Mouse (Mus musculus) testis, postnatal 10 days (tissue): ENCODE data around the gene Lgals7.
"Not testable (repeated sequence)": the region's sequence is repeated elsewhere in the genome, so short reads cannot be mapped to it uniquely, and the experiment has no call there.

ENCODE experiments used
- DNase-seq: peaks from one replicate; pipeline ENCODE4 v3.0.0; 2021; ENCODE audit warnings: low spot score

Gene Lgals7

DNA sequence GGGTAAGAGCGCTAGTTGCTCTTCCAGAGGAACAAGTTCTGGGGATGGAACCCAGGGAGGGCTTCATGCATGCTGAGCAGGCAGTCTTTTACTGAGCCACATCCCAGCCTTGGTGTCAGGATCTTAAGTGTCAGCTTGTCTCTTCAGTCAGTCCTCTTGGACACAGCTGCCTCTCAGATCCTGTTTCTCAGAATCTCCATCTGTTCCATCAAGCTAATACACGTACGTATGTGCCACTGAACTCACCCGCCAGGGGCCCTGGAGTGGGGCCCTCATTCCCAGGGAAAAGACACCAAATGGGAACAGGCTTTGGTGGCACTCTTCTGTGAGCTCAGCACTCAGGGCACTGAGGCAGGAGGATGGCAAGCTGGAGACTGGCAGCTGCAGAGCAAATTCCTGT, 14.2 kb downstream of the Lgals7 start:
- no peak for DNase-seq

- no peak for DNase-seq
Measured at GRCm38 (mm10) chr7:28879606-28880005, 16.0 kb downstream of the Lgals7 start.

DNA sequence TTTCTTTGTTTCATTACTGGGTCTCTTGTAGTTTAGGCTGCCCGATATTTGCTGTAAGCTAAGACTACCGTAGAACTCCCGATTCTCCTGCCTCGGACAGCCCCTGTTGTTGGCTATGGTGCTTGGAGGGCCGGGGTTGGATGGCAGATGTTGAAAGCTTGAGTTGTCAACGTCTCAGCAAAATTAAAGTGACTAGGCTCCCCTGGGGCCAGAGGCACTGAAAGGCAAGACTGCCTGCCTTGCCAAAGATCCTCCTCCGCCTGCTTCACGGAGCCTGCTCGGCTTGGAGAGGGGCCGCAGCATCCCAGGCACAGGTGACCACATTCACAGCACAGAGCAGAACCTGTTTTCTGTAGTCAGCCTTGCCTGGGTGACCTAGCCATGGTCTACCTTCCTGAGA, 16.9 kb downstream of the Lgals7 start:
- no peak for DNase-seq

GRCm38 (mm10) chr7:28881199-28881598, 17.5 kb downstream of the Lgals7 start, which contains the start of gene Capn12:
Gene Capn12, plus strand, starts transcription at chr7:28881422.
- DNase-seq: no peak

DNA sequence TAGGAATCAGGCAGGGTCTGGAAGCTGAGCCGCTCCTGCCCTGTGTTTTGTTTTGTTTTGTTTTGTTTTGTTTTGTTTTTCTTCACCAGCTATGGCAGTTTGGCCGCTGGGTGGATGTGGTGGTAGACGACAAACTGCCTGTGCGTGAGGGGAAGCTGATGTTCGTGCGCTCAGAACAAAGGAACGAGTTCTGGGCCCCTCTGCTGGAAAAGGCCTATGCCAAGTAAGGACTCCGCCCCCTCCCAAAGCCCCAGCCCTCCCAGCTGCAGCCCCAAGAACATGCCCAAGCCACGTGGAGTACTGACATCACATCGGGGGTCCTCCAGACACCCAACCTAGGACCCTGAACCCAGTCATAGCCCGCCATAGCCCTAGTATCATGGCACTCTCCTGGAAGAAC, 19.4 kb downstream of the Lgals7 start:
- DNase-seq: no peak

DNA sequence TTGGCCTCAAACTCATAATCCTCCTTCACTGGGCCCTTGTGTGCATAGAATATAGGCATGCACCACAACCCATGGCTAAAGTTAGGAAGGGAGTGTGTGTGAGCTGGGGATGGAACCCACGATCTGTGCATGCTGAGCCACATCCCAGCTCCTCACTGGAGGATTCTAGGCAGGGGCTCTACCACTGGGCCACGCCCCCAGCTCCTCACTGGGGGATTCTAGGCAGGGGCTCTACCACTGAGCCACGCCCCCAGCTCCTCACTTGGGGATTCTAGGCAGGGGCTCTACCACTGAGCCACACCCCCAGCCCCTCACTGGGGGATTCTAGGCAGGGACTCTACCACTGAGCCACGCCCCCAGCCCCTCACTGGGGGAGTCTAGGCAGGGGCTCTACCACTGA, 20.1 kb downstream of the Lgals7 start:
- not testable (repeated sequence) for DNase-seq

GRCm38 (mm10) chr7:28886486-28886885, 22.8 kb downstream of the Lgals7 start:
- no peak for DNase-seq

- DNase-seq: peak; percentile 71
Measured at GRCm38 (mm10) chr7:28888701-28889161, 25.1 kb downstream of the Lgals7 start.

DNA sequence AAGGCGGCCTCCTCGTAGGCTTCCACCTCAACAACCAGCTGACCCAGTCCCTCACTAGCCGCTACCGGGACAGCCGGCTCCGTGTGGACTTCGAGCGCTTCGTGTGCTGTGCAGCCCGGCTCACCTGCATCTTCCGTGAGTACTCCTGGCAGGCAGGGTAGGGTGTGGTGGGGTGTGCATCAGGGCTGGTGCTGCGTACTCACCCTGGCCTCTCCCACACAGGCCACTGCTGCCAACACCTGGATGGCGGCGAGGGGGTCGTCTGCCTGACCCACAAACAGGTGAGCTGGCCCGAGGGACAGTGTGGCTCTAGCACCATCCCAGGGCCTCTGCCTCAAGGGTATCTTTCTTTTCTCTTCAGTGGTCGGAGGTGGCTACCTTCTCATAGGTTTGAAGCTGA, 28.9 kb downstream of the Lgals7 start:
- DNase-seq: no peak

DNA sequence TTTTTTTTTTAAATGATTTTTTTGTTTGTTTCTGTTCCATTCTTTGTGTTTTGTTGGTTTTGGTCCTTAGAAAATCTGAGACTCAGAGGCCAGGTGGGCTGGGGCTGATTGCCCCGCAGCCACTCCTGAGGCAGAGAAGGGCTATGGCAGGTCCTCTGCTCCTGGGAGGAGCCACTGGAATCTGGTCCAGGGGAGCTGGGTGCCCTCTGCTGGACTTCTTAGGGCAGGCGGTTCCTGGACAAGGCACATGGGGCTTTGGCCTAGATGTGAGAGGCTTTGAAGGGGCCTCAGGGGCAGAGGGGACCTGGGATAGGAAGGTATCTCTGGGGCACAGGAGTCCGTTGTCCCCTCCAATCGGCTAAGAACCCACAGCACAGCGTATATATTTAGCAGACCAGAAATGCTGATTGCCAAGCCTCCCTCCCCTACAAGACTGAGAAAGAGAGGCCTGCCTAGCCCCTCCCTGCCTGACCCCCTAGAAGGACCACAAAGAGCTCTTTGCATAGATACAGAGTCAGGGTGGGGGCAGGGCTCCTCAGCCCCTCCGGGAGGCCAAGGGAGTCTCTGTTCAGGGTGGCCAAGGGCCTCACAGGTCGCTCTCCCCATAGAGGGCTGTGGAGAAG, 30.1 kb downstream of the Lgals7 start:
- DNase-seq: peak; percentile 80

DNA sequence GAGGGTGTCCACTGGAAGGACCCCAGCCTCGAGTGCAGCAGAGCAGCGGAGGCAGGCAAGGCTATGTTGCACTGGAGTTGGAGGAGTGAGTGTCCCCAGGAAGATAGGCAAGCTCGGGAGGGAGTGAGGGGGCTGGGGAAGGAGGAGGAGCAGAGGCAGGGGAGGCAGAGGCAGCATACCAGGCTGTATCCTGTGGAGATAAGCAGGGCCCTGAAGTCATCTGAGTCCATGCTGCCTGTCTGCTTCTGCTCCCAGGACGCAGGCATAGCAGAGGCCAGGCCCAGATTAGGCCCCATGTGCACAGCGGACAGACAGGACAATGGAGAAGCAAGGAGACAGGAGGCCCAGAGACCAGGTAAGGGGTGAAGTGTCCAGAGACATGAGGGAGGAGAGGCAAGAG, 31.3 kb downstream of the Lgals7 start:
- DNase-seq: peak; percentile 79

DNA sequence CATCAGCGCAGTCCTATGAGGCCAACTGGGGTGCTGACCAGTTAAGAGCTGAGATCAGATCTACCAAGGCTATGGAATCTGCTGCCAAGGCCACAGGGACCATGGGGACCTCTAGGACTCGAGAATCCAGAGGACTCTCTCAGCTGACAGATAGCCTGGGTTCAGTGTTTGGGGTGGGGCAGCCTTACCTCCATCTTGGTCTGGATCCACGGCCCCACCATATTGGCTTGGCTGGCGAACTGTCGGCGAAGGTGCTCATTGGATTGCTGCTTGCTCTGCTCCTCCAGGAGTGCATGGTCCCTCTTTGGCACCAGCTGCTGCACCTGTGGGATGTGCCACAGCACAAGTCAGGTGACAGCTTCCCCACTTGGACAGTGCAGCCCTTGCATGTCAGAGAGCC, 34.0 kb downstream of the Lgals7 start:
- DNase-seq: no peak

- DNase-seq: no peak
Measured at GRCm38 (mm10) chr7:28899972-28900371, 36.3 kb downstream of the Lgals7 start.

- DNase-seq: no peak
Measured at GRCm38 (mm10) chr7:28901311-28902125, 37.9 kb downstream of the Lgals7 start.

- DNase-seq: no peak
Measured at GRCm38 (mm10) chr7:28902180-28902579, 38.5 kb downstream of the Lgals7 start.

DNA sequence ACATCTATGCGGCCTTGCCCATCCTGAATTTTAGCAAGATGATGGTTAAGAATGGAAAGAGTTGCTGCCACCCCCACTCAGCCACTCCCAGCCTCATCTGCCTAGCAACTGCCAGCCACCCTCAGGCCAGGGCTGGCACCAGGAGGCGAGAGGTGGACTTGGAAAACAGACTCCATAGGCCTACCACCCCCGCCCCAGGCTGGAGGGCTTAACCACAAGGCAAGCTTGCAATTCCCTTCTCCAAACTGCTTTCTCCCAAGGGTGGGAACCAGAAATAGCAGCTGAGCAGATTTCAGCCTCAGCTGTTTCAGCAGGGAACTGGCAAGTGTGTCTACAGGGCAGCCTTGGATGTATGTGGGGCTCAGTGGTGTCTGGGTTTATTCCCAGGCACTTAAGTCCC, 39.2 kb downstream of the Lgals7 start:
- DNase-seq: no peak

DNA sequence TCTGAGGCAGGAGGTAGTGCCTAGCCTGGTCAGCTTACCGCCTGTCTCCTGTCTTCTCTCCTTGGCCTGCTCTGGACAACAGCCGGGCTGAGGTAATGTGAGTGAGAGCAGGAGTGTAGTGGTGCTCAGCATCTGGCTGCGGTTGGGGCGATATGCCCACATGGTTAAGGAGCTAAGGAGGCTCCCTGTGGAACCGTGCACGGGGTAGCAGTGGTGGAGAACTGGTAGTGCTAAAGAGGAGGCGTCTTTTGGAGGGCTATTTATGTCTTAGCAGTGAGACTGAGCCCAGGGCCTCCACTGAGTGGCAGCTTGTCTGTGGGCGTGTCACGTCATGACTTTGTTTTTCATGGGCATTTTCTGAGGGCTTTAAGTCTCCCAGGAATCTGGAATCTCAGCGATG, 40.1 kb downstream of the Lgals7 start:
- DNase-seq: no peak

GRCm38 (mm10) chr7:28907195-28907594, 43.5 kb downstream of the Lgals7 start:
- DNase-seq: no peak

DNA sequence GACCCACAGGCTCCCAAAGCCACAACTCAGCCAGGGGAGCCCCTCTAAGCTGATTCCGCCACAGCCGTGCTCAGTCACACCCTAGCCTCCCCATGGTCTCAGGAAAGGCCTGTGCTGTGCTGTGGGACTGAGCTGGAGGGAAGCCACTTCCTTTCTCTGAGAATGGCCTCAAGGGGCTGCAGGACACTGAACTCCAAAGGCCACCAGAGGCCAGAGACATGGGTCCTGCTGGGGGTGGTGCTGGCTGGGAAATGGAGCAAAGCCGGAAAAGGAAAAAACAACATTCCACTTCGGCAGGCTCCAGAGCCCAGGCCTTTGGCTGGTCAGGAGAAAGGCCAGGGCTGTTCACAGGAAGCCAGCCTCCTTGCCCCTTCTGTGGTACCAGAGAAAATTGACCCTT, 48.0 kb downstream of the Lgals7 start:
- no peak for DNase-seq

- no peak for DNase-seq
Measured at GRCm38 (mm10) chr7:28913171-28913570, 49.5 kb downstream of the Lgals7 start.
